Mouse (Mus musculus) MEL (cell line): ENCODE measurements around the gene Ptrh2. TPM values are rescaled to one million over a fixed set of nuclear protein-coding genes. Genes with fewer than 3 reads are reported as not detected.

Experiments used
- DNase-seq: peaks from one replicate; pipeline ENCODE4 v3.0.0; 2011; ENCODE audit warnings: low read depth, low spot score
- H3K27ac ChIP-seq: 2 replicates; pipeline ENCODE4 v1.5.1; 2012; ENCODE audit warnings: low read depth, mild to moderate bottlenecking, control low read depth, low read length, moderate library complexity; ENCODE audit not compliant: control insufficient read depth
- H3K27me3 ChIP-seq, 2 experiments: fragments of 150-350 bp in 1 of 2; sonication (generic) in 1 of 2; 2 replicates each; pipeline ENCODE4 v1.6.1; 2012; ENCODE audit warnings: low read length in 2 of 2, mild to moderate bottlenecking in 2 of 2, improper control_type of control experiment in 1 of 2, moderate library complexity in 1 of 2; ENCODE audit not compliant: insufficient read depth in 2 of 2, control insufficient read depth in 1 of 2
- H3K36me3 ChIP-seq, 2 experiments: 2 replicates each; pipeline ENCODE4 v1.6.1; 2012 to 2014; ENCODE audit warnings: low read length in 2 of 2, improper control_type of control experiment in 1 of 2, inconsistent platforms in 1 of 2, mild to moderate bottlenecking in 1 of 2; ENCODE audit not compliant: insufficient read depth in 2 of 2, control insufficient read depth in 1 of 2
- H3K4me1 ChIP-seq, 2 experiments: fragments of 150-350 bp in 1 of 2; sonication (generic) in 1 of 2; 2 replicates each; pipeline ENCODE4 v1.6.1; 2012; ENCODE audit warnings: low read length in 2 of 2, improper control_type of control experiment in 1 of 2, mild to moderate bottlenecking in 1 of 2; ENCODE audit not compliant: insufficient read depth in 2 of 2, control insufficient read depth in 1 of 2
- H3K4me3 ChIP-seq, 2 experiments: fragments of 150-350 bp in 1 of 2; sonication (generic) in 1 of 2; 2 replicates each; pipeline ENCODE4 v1.5.1; 2012; ENCODE audit warnings: low read depth in 2 of 2, low read length in 2 of 2, mild to moderate bottlenecking in 2 of 2, moderate library complexity in 2 of 2, control low read depth in 1 of 2, improper control_type of control experiment in 1 of 2; ENCODE audit not compliant: control insufficient read depth in 1 of 2, insufficient read depth in 1 of 2
- H3K79me2 ChIP-seq: 2 replicates; pipeline ENCODE4 v1.6.1; 2012; ENCODE audit warnings: mild to moderate bottlenecking, low read length, moderate library complexity; ENCODE audit not compliant: control insufficient read depth, poor library complexity, insufficient read depth
- H3K9ac ChIP-seq: 2 replicates; pipeline ENCODE4 v1.6.1; 2012; ENCODE audit warnings: low read depth, mild to moderate bottlenecking, control low read depth, low read length, moderate library complexity; ENCODE audit not compliant: control insufficient read depth, poor library complexity, severe bottlenecking
- H3K9me3 ChIP-seq: fragments of 150-350 bp; sonication (generic); replicated peaks from 2 replicates; pipeline ENCODE4 v1.6.1; 2012; ENCODE audit warnings: mild to moderate bottlenecking, low read length, improper control_type of control experiment, moderate library complexity; ENCODE audit not compliant: insufficient read depth
- BHLHE40 ChIP-seq: IDR thresholded peaks from 2 replicates; pipeline ENCODE4 v1.6.1; 2012; ENCODE audit warnings: low read depth, mild to moderate bottlenecking, inconsistent platforms, low read length, improper control_type of control experiment, borderline replicate concordance
- ELF1 ChIP-seq: IDR thresholded peaks from 2 replicates; pipeline ENCODE4 v1.6.1; 2014; ENCODE audit warnings: low read depth, mild to moderate bottlenecking, inconsistent platforms, low read length, improper control_type of control experiment, moderate library complexity
- MAX ChIP-seq: IDR thresholded peaks from 2 replicates; pipeline ENCODE4 v1.6.1; 2011; ENCODE audit warnings: low read length, improper control_type of control experiment
- SIN3A ChIP-seq: IDR thresholded peaks from 2 replicates; pipeline ENCODE4 v1.6.1; 2012; ENCODE audit warnings: low read length, improper control_type of control experiment, inconsistent platforms
- TBP ChIP-seq: IDR thresholded peaks from 2 replicates; pipeline ENCODE4 v1.8.0; 2011; ENCODE audit warnings: low read depth, low read length, improper control_type of control experiment
- ZNF384 ChIP-seq: IDR thresholded peaks from 2 replicates; pipeline ENCODE4 v1.6.1; 2012; ENCODE audit warnings: low read depth, mild to moderate bottlenecking, inconsistent platforms, low read length, improper control_type of control experiment
- polyA plus RNA-seq, 2 experiments: library from polyadenylated mRNA; stranded (reverse) in 1 of 2; unstranded in 1 of 2; fragments of >175 nt in 1 of 2; fragments of >200 nt in 1 of 2; gene quantifications; 2 replicates each; pipeline versions ENCODE4 v1.2.1 to v1.2.4; 2012; ENCODE audit warnings: low replicate concordance in 2 of 2, low read depth in 1 of 2; ENCODE audit not compliant: insufficient read length in 2 of 2, insufficient read depth in 1 of 2, missing spikeins in 1 of 2
- total RNA-seq: library from RNA; depleted of rRNA; stranded (reverse); fragments of 300-350 nt; gene quantifications from 2 replicates; pipeline ENCODE4 v1.2.3, GENCODE M21; 2012; rRNA removed

Ptrh2 gene
- total and polyA plus RNA-seq, 3 experiments, result 30.0 to 40.3 TPM; not detected in 1

GRCm38 (mm10) chr11:86738956-86739355, 55.2 kb downstream of the Ptrh2 start:
- peak overlapping the region; percentile 19; the same call in 1 of the 2 replicates for H3K9ac ChIP-seq
- H3K79me2 ChIP-seq, result peaks cover 60% of the 10 kb centered on the region
- H3K27ac ChIP-seq, result 0 out of 2 replicates have a peak overlapping the region, but pooled peaks have one; percentile 22
- DNase-seq, result no peak
- peaks cover 33 to 52% of the 10 kb centered on the region in 2 experiments for H3K4me1 ChIP-seq
- no peak overlapping the region for H3K4me3 ChIP-seq
- H3K36me3 ChIP-seq, result peaks cover 38 to 85% of the 10 kb centered on the region in 2 experiments
- no peak; the same call in 1 of the 2 replicates for TF ChIP-seq SIN3A
- TF ChIP-seq ELF1, result no peak
- no peak for TF ChIP-seq TBP
- H3K27me3 ChIP-seq, result no peaks in the 10 kb centered on the region
- no peaks in the 10 kb centered on the region for H3K9me3 ChIP-seq

GRCm38 (mm10) chr11:86739470-86739869, 55.7 kb downstream of the Ptrh2 start:
- H3K36me3 ChIP-seq, result peaks cover 33 to 84% of the 10 kb centered on the region in 2 experiments
- H3K4me1 ChIP-seq, result peaks cover 35 to 57% of the 10 kb centered on the region in 2 experiments
- no peak overlapping the region; the same call in 1 of the 2 replicates for H3K9ac ChIP-seq
- no peak overlapping the region for H3K4me3 ChIP-seq
- H3K27me3 ChIP-seq, result no peaks in the 10 kb centered on the region
- H3K27ac ChIP-seq, result no peak overlapping the region
- no peak for DNase-seq
- TF ChIP-seq SIN3A, result 0 out of 2 replicates have a peak, but pooled peaks have one; percentile 25
- TF ChIP-seq TBP, result no peak
- TF ChIP-seq MAX, result no peak
- H3K9me3 ChIP-seq, result no peaks in the 10 kb centered on the region
- peaks cover 58% of the 10 kb centered on the region for H3K79me2 ChIP-seq

GRCm38 (mm10) chr11:86741505-86741904, 57.7 kb downstream of the Ptrh2 start:
- Histone ChIP-seq H3K27me3 (no peaks in the 10 kb centered on the region), H3K4me1 (peaks cover 42 to 59% of the 10 kb centered on the region in 2 experiments), H3K27ac (peak overlapping the region; percentile 56), H3K4me3 (no peak overlapping the region), H3K9ac (peak overlapping the region; percentile 2; the same call in 1 of the 2 replicates), H3K9me3 (no peaks in the 10 kb centered on the region), H3K79me2 (peaks cover 68% of the 10 kb centered on the region), H3K36me3 (peaks cover 19 to 86% of the 10 kb centered on the region in 2 experiments)
- DNase-seq, result no peak
- TF ChIP-seq ZNF384 (peak; percentile 50; the same call in 1 of the 2 replicates), BHLHE40 (no peak)

Other genes starting within 250 kb of the Ptrh2 start
- gene Rnft1, start 199.3 kb upstream of the Ptrh2 start, total RNA-seq, result 40.3 and 42.0 TPM in 2 replicates
- 10 to 100 TPM in 1 of 2 experiments, not detected in 1; 38.1 TPM for gene Rnft1, start 199.3 kb upstream of the Ptrh2 start, polyA plus RNA-seq
- gene Rps6kb1, start 139.2 kb upstream of the Ptrh2 start, total RNA-seq, result 39.3 and 39.8 TPM in 2 replicates
- 10 to 100 TPM; 49.4 to 73.6 TPM for gene Rps6kb1, start 139.2 kb upstream of the Ptrh2 start, polyA plus RNA-seq
- 21.5 and 23.4 TPM in 2 replicates for gene Tubd1, start 139.0 kb upstream of the Ptrh2 start, total RNA-seq
- 10 to 100 TPM in 1 of 2 experiments, not detected in 1; 14.4 TPM for gene Tubd1, start 139.0 kb upstream of the Ptrh2 start, polyA plus RNA-seq
- 61.8 and 64.4 TPM in 2 replicates for gene Vmp1, start 149 bp upstream of the Ptrh2 start, total RNA-seq
- 10 to 100 TPM in 1 of 2 experiments, not detected in 1; 94.9 TPM for gene Vmp1, start 149 bp upstream of the Ptrh2 start, polyA plus RNA-seq
- 205 and 269 TPM in 2 replicates for gene Cltc, start 73.6 kb downstream of the Ptrh2 start, total RNA-seq
- gene Cltc, start 73.6 kb downstream of the Ptrh2 start, polyA plus RNA-seq, result 100 to 1,000 TPM; 149 to 300 TPM
- gene Dhx40, start 123.8 kb downstream of the Ptrh2 start, total RNA-seq, result 15.5 and 16.1 TPM in 2 replicates
- gene Dhx40, start 123.8 kb downstream of the Ptrh2 start, polyA plus RNA-seq, result 10 to 100 TPM in 1 of 2 experiments, not detected in 1; 10.1 TPM